Mouse (Mus musculus) v-Abl transformed pro-B cells (cell line): ENCODE data around the gene Mgrn1.

Experiments
- in situ Hi-C, 2 experiments: fragments of 400-800 bp; cut with MboI; formaldehyde crosslinking; loops; one replicate each; pipeline ENCODE4 v1.15.1; 2025; ENCODE audit not compliant: unreplicated experiment in 2 of 2

Gene Mgrn1

DNA sequence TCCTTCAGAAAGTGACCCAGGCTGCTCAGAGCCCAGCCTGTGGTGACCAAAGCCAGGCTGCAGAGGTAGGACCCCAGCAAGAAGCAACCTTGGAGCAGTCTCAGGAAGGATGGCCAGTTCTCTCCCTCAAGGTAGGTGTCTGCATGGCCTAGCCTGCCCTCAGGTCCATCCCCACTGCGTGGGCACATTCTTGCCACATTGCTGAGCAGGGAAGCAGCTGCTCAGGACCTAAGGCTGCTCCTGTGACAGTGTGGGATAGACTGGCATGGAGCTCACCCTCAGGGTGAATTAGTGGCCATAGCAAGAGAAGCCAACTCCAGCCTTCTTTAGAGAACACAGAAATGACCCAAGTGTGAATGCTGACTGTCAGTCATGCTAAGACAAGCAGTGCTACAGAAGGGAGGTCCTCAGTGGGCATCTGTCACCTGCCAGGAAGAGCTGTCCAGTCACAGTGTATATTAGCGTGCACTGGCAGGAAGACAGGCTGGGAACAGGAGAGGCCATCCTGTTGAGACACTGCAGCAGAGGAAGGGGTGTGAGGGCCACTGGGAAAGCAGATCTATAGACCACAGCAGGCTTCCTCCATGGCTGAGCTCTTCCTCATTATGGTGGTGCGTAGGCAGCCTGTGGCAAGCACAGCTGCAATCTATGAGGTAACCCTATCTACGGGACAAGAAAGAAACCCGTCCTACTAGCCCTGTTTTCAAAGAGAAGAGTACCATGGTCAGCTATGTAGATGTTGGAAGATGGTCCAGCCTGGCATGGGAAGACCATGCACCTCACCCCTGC is 83.2 kb downstream of the Mgrn1 start:
- in situ Hi-C loops = loop anchor here in 1 of 2 experiments (5.0 kb wide), 1 partner anchor 38 kb away; the partner anchor contains the start of gene Smim22

DNA sequence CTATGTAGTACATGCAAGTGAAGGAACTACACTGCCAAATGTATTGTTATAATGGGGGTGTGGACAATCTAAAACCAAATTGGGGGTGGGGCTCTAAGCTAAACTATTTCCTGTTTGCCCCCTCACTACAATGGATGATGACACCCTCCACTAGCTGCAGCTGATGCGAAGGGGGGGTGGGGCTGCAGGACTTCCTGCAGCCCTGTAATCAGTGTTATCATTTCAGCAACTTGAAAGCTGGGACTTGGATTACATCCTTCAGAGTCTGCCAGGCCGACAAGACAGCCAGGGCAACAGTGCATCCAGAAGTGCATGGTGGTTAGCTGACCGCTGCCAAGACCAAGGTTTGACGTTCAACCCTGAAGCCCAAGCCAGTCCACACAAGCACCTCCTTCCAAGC is 85.6 kb downstream of the Mgrn1 start:
- in situ Hi-C loops = no loop called here

DNA sequence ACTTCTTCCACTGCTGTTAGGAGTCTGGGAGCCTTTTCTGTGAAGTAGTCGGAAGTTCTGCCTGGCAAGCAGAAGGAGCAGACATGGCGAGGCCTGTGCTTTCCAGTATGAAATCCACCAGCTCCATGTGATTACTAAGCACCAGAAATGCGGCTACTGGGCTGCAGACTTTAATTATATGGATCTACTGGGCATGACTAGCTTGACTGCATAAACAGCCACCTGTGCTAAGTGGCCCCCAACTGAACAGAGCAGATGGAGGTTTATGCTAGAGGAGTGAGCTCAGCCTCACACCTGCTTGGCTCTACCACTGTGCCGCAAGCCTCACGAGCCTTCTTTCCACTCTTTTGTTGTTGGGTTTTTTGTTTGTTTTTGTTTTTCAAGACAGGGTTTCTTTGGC is 88.5 kb downstream of the Mgrn1 start:
- in situ Hi-C loops = no loop called here

DNA sequence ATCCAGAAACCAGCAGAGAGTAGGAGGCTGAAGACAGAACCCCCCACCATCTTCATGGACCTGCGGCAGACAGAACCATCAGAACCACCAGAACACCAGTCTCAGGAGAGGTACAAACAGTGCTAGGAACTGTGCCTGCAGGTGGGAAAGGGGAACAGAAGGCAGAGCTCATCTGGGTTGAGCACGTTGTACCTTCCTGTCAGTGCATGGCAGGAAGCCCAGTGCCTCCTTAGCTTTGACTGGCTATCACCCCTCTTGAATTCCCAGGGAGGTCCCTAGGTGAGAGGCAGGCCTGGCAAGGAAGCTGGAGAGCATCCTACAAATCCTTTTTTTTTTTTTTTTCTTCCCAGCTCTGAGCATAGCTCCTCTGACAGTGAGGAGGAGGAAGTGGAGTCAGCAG is 90.1 kb downstream of the Mgrn1 start:
- in situ Hi-C loops = loop anchor here in 1 of 2 experiments (5.0 kb wide), 1 partner anchor 36 kb away; the partner anchor contains the start of gene Rogdi

DNA sequence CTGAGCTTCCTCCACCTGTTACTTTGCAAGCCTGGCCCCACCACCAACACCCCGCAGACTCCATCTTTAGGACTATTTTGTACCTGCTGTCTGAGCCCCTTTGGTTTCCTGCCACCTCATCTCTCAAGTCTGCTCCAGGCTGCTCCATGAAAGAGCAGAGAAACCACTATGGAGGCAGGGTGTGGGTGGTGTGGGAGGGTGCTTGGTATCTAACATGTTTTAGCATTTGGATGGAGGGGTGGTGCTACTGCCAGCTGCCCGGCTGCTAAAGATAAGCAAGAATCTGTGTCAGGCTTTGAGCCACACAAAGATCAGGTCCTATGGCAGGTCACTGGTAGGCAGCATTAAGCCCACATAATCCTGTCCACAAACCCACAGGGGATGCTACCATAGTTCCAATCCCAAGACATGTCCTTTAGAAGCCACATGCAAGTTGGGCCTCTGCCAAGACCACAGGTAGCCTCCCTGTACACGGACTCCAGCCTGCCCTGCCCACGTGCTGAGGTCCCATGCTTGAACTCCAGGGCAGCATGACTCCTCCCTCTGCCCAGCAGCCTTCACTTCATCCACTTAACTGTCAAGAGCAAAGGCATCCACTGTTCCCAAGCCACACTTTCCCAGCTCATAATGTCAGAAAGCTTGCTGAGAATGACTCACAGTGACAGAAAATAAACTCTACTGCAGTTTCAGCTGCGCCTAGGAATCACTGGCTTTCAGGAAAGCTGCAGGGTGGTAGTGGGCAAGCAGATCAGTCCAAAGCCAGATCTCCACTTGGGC is 92.4 kb downstream of the Mgrn1 start:
- in situ Hi-C loops = loop anchor here in 1 of 2 experiments (5.0 kb wide), 1 partner anchor 34 kb away; the partner anchor contains the start of gene Rogdi

DNA sequence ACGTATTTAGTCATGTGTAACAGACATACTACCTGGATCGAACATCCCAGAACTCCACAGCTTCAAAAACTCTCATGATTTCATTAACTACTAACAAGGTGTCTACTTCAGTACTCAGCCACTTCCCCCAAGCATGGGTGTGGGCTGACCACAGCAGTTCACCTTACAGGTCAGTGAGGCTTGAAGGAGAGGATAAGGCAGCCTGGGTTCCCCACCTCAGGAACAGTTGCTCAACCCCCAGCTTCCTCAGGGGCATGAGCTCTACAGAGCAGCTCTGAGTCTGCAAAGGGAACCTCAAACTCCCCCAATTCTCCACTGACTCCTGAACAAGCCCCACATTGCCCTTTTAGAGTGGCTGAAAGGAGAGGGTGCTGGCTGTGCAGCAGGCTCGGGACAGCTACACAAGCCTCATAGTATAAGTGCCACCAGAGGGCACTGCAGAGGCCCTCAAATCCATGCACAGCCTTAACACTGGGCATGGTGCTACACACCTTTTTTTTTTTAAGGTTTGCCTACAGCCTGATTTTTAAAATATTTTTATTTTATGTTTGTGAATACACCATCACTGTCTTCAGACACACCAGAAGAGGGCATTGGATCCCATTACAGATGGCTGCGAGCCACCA is 93.8 kb downstream of the Mgrn1 start:
- in situ Hi-C loops = loop anchor here in 1 of 2 experiments (5.0 kb wide), 2 partner anchors 32 to 162 kb away; partner anchors contain the start of gene Rogdi

DNA sequence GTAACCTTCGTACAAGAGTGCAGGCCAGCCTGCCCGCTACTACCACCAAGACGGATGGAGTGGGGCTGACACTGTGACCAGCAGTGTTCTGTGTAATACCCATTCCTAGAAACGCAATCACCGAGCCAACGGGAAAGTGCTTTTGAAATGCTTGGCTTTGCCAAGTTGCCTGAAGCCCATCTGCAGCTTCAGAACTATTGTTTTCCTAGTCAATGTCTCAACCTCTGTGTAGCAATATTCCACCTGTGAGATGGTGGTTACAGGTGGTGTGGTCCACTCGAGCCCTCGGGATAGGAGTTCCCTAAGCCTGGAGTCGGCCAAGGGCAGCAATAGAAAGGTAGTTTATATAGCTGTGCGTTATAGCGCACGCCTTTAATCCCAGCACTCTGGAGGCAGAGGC is 98.7 kb downstream of the Mgrn1 start:
- in situ Hi-C loops = loop anchor here (5.0 kb wide), 1 partner anchor 158 kb away; no protein-coding TSS in a partner anchor
